Mouse (Mus musculus): Measurements from ENCODE around the gene Psmd9.

DNA sequence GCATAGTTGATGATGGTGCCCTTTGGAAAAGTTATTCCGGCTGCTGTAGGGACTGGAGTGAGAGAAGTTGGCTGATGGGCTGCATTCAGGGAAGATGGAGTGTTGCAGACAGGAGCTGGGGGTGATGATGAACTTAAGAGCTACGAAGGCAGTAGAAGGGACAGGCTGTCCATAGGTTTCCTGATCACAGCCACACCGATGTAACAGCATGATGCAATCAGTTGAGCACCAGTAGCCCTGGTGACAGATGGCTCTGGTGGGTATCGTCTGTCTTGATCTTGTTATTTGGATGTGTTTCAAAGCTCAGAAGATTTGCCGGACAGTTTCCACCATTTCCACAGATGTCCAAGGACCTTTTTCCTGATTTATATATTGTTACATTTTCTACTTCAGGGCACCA, 32.8 kb downstream of the Psmd9 start:
- TF ChIP-seq ZC3H11A (IDR thresholded peaks at IDR 0.05; ENCODE audit: borderline replicate concordance, low read depth, low read length): no peak
- no peak for TF ChIP-seq CHD2 (IDR thresholded peaks at IDR 0.05; ENCODE audit: low read depth, low read length)
